Mouse (Mus musculus) testis, adult 2 months (tissue): ENCODE results near the gene Nek10.

Experiments
- CTCF ChIP-seq: fragments of 200-500 bp; IDR thresholded peaks from 2 replicates; pipeline ENCODE4 v1.5.1; 2012; ENCODE audit warnings: low read depth, mild to moderate bottlenecking, inconsistent platforms, low read length, moderate library complexity; ENCODE audit not compliant: control insufficient read depth, insufficient read depth, insufficient replicate concordance
- POLR2A ChIP-seq: fragments of 200-500 bp; IDR thresholded peaks from 2 replicates; pipeline ENCODE4 v1.6.1; 2012; ENCODE audit warnings: low read depth, mild to moderate bottlenecking, inconsistent platforms, low read length, moderate library complexity; ENCODE audit not compliant: control insufficient read depth

DNA sequence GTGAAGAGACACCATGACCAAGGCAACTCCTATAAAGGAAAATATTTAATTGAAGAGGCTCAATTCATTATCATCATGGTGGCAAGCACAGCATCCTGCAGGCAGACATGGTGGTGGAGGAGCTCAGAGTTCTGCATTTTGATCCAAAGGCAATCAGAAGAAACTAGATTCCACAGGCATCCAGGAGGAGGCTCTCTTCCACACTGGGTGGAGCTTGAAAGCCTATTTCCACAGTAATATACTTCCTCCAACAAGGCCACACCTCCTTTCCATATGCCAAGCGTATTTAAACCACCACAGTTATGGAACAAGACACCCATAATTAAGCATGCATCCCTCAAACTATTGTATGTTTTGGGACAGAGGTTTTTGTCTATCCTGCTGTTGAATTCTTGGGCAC, 16.2 kb upstream of the Nek10 start:
- TF ChIP-seq CTCF: no peak
- no peak for TF ChIP-seq POLR2A
